Mouse (Mus musculus): ENCODE results near the gene Ascl2.

DNA sequence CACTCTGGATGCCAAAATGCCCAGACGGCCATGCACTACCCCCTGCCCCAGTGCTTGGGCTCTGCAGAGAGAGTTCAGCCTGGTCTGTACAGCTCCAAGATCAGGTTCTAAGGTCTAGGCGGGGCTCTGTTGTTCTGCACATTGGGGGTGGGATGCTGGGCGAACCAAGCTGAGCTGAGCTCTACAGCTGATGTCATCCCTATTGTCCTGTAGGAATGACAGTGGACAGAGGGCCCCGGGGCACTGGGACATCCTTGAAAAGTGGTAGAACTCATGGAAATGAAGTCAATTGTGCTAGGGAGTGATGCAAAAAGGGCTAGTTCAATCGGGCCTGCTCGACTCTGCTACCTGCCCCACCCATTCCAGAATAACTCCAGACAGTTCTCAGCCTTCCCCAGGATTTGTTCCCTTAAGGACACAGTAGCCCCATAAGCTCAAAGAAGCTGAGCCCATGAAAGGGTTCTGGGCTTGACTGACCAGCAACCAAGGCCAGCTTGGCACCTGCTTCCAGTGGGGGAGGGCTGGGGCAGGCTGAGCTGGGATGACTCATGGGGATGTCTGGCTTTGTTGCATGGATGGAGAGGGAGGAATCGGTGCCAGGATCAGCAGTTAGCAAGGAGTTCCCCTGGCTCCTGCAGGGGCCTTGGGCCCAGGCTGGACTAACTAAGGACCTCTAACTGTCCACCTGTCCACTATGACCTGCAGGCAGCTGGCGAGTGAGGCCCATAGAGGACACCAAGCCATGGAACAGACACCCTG lies 44.5 kb upstream of the Ascl2 start:
- no peak for TF ChIP-seq POLR2A (IDR thresholded peaks at IDR 0.05; ENCODE audit: extremely low read depth, insufficient read depth, low read length)
- TF ChIP-seq CTCF (IDR thresholded peaks at IDR 0.05; ENCODE audit: extremely low read depth, insufficient read depth, low read length) = no peak
